Mouse (Mus musculus) skeletal muscle tissue, postnatal 0 days (tissue): ENCODE results near the gene Serpina16. TPM values are rescaled to one million over a fixed set of nuclear protein-coding genes. Genes with fewer than 3 reads are reported as not detected.

Experiments used
- polyA plus RNA-seq: library from polyadenylated mRNA; unstranded; fragments of >200 nt; fragmentation: Nextera tagmentation; extraction: Ambion mirVana; gene quantifications from 2 replicates; pipeline ENCODE4 v1.2.1, GENCODE M21; 2015

Serpina16 gene
- polyA plus RNA-seq = not detected in 2 replicates

DNA sequence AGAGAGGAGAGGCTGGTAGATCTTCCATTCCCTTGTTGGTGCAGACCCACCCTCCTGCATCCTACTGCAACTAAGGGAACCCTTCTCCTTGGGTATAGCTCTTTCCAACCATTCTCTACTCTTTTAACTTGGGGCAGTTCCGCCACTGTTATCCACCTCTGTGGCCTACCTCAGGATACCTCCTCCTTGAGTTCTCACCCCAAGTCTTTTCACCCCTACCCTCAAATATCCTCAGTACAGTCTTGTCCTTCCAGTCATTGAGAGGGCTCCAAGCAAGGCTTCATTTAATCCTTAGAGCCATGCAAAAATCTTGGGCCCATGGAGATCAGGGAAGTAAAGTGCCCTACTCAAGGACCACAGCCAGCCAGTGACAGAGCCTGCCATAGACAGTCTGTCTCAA lies at the start of gene Serpina16:
Serpina16 (minus strand) TSS at position 101 of the 400 bp plus-strand sequence.

DNA sequence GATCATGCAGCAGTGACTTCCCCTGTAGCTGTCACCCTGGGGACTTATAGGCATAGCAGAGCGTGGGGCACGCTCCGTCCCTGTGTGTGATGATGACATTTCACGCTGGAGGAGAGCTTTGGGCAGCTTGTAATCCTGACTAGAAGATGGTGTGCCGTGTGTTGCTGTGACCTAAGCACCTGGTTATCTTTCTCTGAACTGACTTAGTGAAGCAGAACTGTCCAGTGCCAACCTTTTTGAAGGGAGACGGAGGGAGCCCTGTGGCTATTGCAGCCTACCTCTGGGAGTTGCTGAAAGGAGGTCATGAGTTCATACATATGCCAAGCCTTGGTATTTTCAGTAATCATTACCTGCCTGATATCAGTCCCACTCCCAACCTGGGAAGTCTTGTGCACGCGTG lies 19.5 kb upstream of the Serpina16 start, which contains the start of gene Serpina1f:
Serpina1f (minus strand) TSS at position 101 of the 400 bp plus-strand sequence.

DNA sequence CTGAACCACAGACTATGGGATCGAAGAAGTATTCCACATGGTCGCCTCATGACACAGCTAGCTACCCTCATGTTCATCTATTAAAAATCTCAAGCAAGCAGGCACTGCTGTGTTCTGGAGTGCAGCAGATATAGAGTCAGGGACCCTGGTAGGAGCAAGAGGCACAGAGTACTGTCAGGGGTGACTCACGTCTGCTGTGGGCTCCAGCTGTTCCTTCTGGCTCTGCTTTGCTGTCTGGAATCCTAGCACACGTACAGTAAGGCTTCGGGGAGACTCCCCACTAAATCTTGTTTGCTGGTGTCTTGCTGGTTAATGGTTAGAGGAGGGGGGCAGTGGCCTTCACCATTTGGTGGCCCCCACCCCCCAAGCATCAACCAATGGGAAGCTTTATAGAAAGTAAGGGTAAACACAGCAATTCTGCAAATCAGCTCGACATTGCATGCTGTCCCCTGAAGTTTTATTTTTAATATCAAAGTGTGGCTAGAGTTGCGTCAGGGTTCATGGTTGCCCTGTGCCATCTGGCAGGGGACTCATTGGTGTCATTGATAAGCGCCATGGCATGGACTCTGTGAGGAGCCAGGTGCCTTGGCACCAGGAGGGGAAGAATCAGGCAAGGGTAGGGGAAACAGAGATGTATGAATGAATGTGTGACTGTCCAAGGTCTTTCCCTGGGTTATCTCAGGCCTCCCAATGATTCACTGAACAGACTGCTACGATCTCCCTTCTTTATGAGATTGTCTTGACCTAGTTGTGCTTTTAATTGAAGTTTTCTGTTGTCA lies 18.9 kb downstream of the Serpina16 start, which contains the start of gene Serpina6:
Serpina6 (minus strand) TSS at position 365 of the 779 bp plus-strand sequence.

DNA sequence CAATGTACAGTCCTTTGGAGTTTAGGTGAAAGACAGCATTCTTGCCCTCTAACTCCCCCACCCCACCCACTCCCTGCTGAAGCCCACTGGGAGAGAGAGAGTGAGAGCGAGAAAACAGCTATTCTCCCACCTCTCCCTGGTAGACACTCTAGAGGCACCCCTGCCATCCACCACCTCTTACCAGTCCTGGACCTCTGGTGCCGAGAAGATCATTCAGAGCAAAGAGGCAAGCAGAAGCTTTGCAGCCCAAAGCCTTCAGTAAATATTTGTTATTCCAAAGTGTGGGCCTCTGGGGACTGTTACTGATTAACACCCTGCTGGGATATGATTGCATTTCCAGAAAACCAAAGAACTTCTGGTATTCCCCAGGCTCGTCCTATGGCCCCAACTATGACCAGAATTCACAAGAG lies 44.7 kb downstream of the Serpina16 start, which contains the start of gene Serpina10:
Serpina10 (minus strand) TSS at position 242 of the 410 bp plus-strand sequence.

Other genes with a start within 250 kb of the Serpina16 start
- gene Ifi27, start 241.9 kb downstream of the Serpina16 start, polyA plus RNA-seq = 75.3 and 130 TPM in 2 replicates
- gene Ifi27l2a, start 232.5 kb downstream of the Serpina16 start, polyA plus RNA-seq = 88.9 and 116 TPM in 2 replicates
- not detected in 2 replicates for gene Ifi27l2b, start 218.9 kb downstream of the Serpina16 start, polyA plus RNA-seq
- gene Ppp4r4, start 143.9 kb downstream of the Serpina16 start, polyA plus RNA-seq = 0.06 and 0.22 TPM in 2 replicates
- gene Serpina10, start 44.7 kb downstream of the Serpina16 start, polyA plus RNA-seq = not detected in 2 replicates
- not detected in 2 replicates for gene Serpina6, start 18.9 kb downstream of the Serpina16 start, polyA plus RNA-seq
- gene Serpina1f, start 19.4 kb upstream of the Serpina16 start, polyA plus RNA-seq = not detected in 2 replicates
- gene Serpina1d, start 97.5 kb upstream of the Serpina16 start, polyA plus RNA-seq = 0.96 and 1.7 TPM in 2 replicates
- 1.0 and 1.7 TPM in 2 replicates for gene Serpina1b, start 154.2 kb upstream of the Serpina16 start, polyA plus RNA-seq
- 1.1 and 1.4 TPM in 2 replicates for gene Serpina1a, start 187.4 kb upstream of the Serpina16 start, polyA plus RNA-seq
- 0.37 and 0.99 TPM in 2 replicates for gene Serpina1c, start 228.7 kb upstream of the Serpina16 start, polyA plus RNA-seq